Mouse (Mus musculus) limb, embryonic 15.5 days (tissue): ENCODE data around the gene Usp2. TPM values are rescaled to one million over a fixed set of nuclear protein-coding genes. Genes with fewer than 3 reads are reported as not detected.

Experiments used
- ATAC-seq: fragments of 200-750 bp; cut with Nextera tagmentation; 2 replicates; pipeline ENCODE4 v1.8.0; 2017; ENCODE audit warnings: low read depth, moderate TSS enrichment; ENCODE audit not compliant: insufficient number of reproducible peaks, low FRiP score, low TSS enrichment
- H3K27ac ChIP-seq: fragments of 300-500 bp; sonication (generic); 2 replicates; pipeline ENCODE4 v1.5.1; 2015; ENCODE audit warnings: moderate library complexity, mild to moderate bottlenecking, inconsistent platforms
- H3K27me3 ChIP-seq: fragments of 300-500 bp; sonication (generic); 2 replicates; pipeline ENCODE4 v1.6.1; 2015; ENCODE audit warnings: inconsistent platforms
- H3K36me3 ChIP-seq: fragments of 300-500 bp; sonication (generic); 2 replicates; pipeline ENCODE4 v1.6.1; 2015; ENCODE audit warnings: inconsistent platforms
- H3K4me1 ChIP-seq: fragments of 300-500 bp; sonication (generic); 2 replicates; pipeline ENCODE4 v1.6.1; 2015; ENCODE audit warnings: inconsistent platforms
- H3K4me2 ChIP-seq: fragments of 300-500 bp; sonication (generic); 2 replicates; pipeline ENCODE4 v1.6.1; 2015; ENCODE audit warnings: mild to moderate bottlenecking, inconsistent platforms
- H3K4me3 ChIP-seq: fragments of 300-500 bp; sonication (generic); 2 replicates; pipeline ENCODE4 v1.5.1; 2015; ENCODE audit warnings: mild to moderate bottlenecking, inconsistent platforms
- H3K9ac ChIP-seq: fragments of 300-500 bp; sonication (generic); 2 replicates; pipeline ENCODE4 v1.6.1; 2015; ENCODE audit warnings: inconsistent platforms
- H3K9me3 ChIP-seq: fragments of 300-500 bp; sonication (generic); 2 replicates; pipeline ENCODE4 v1.6.1; 2016; ENCODE audit warnings: inconsistent platforms
- WGBS: fragments of 180-500 bp; shearing (Covaris S2); methylation state at CpG from one replicate; pipeline ENCODE4 v1.1.7; 2015; 5-methylcytosine and 5-hydroxymethylcytosine counted together
- polyA plus RNA-seq: library from polyadenylated mRNA; unstranded; fragments of >200 nt; fragmentation: Nextera tagmentation; extraction: Ambion mirVana; gene quantifications from 2 replicates; pipeline ENCODE4 v1.2.1, GENCODE M21; 2015

Gene Usp2
- polyA plus RNA-seq, 1 experiment from 2014 or later = 22.5 TPM

DNA sequence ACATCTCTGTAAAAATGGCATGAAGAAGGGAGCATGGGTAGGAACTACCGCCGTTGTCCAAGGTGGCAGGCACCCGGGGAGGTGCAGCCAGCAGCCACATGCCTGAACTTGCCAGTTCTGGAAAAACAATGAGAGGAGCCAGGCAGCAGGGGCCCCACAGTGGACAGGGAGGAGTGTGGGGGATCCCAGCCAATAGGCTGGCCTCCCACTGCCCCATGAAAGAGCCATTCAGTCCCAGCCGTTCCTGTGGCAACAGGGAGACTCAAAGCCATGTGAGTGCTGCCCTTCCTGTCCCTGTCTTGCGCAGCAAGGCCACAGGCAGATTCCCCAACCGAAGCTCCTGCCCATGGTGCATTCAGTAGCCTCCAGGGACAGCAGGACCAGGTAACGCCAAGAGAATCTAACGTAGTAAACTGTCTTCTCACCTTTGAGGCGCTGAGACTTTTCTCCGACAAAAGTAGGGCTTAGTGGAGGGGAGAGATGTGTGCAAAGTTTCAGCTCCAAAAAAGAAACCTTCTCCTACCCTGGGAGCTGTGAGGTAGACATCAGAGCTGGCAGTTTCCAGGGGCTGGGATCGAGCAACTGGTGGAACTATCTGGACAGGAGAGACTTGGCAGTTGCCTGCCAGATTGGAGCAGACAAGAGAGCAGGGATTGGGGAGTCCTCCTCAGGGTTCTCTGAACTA is 5.2 kb downstream of the Usp2 start:
- peaks cover 7% of the 10 kb centered on the region; the same call in 1 of the 2 replicates for H3K27me3 ChIP-seq
- H3K9ac ChIP-seq = no peak overlapping the region
- no peak for ATAC-seq
- 38% methylated on average over 11 of the region's 11 CpGs for WGBS
- no peaks in the 10 kb centered on the region for H3K36me3 ChIP-seq
- H3K4me2 ChIP-seq = 0 out of 2 replicates have a peak overlapping the region, but pooled peaks have one; percentile 7
- no peak overlapping the region for H3K4me3 ChIP-seq
- H3K27ac ChIP-seq = 0 out of 2 replicates have a peak overlapping the region, but pooled peaks have one; percentile 43
- no peaks in the 10 kb centered on the region for H3K9me3 ChIP-seq
- H3K4me1 ChIP-seq = peaks cover 43% of the 10 kb centered on the region

DNA sequence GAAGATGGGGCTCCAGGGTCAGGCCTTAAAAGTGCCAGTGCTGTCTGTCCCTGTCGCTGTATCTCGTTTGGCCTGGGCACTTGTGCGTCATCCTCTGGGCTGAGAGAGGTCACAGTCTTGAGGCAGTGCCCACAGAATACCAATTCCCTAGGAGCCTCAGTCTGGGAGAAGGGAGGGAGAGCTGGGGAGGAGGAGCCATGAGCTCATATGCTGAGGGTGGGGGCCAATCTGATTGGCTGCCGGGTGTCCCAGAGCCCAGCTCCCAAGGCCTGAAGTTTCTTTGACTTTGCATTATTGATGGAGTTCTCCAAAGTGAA is 5.7 kb downstream of the Usp2 start:
- Histone ChIP-seq H3K4me3 (no peak overlapping the region), H3K9ac (no peak overlapping the region), H3K36me3 (no peaks in the 10 kb centered on the region), H3K4me2 (no peak overlapping the region; the same call in 1 of the 2 replicates), H3K27ac (0 out of 2 replicates have a peak overlapping the region, but pooled peaks have one; percentile 43), H3K9me3 (no peaks in the 10 kb centered on the region), H3K4me1 (peaks cover 38% of the 10 kb centered on the region), H3K27me3 (peaks cover 7% of the 10 kb centered on the region; the same call in 1 of the 2 replicates)
- 48% methylated on average over 4 of the region's 4 CpGs for WGBS
- ATAC-seq = no peak

DNA sequence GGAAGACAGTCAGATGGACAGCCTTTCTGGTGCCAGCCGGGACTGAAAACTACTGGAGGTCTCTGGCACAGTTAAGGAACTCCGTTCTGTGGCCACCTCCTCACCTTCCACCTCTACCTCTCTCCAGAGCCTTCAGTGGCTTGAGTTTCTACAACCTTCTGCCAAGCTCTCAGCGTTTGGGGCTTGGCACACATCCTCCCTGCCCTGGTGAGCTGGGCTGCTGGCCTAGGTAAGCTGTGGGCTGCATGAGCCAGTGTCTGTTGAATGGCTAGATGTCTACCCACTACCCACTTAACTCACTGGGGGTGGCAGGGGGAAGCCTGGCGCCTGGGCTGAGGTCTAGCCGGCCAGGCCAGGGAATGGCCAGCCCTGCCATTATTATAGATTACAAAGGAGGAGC is 6.3 kb downstream of the Usp2 start:
- Histone ChIP-seq H3K4me1 (peaks cover 36% of the 10 kb centered on the region), H3K27me3 (peaks cover 7% of the 10 kb centered on the region; the same call in 1 of the 2 replicates), H3K4me2 (no peak overlapping the region; the same call in 1 of the 2 replicates), H3K36me3 (no peaks in the 10 kb centered on the region), H3K9ac (no peak overlapping the region), H3K27ac (no peak overlapping the region), H3K9me3 (no peaks in the 10 kb centered on the region), H3K4me3 (no peak overlapping the region)
- 52% methylated on average over 5 of the region's 5 CpGs for WGBS
- ATAC-seq = no peak

DNA sequence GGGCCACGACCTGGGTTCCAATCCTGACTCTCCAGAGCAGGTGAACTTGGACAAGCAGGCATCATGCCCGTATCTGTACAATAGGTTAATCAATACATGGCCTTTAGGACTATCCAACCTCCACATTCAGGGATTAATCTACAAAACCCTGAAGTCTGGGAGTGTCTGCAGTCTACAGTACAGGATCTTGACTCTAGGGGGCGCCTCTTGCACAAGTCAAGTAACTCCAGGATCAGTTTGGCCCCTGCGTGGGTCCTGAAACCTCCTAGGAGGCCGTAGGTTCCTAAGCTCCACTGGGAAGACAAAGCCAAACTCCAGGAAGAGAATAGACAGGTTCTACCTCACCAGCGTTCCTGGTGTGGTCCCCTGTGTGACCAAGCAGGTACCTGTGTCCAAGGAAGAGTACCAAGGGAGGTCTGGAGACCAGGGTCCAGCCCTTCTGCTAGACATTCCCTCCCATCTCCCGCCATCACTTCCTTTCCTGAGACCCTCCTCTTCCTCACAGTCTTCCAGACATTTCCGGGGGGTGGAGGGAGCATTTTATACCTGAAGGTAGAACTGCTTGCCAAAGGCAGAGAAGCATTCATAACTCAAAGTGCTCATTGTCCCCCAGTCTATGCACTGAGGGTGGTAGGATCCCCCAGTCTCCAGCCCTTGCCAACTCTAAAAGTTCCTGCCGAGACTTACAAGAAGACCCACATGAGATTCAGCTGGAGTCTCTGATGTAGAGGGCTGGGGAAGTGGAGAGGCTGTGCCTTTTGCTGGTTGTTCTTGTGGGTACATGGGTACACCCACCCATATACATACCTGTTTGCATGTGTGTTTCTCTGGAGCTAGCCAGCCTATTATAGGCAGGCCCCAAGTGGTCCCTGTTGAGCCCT is 7.8 kb downstream of the Usp2 start:
- Histone ChIP-seq H3K9ac (no peak overlapping the region), H3K27me3 (peaks cover 7% of the 10 kb centered on the region; the same call in 1 of the 2 replicates), H3K36me3 (no peaks in the 10 kb centered on the region), H3K4me2 (no peak overlapping the region), H3K4me1 (peaks cover 49% of the 10 kb centered on the region), H3K4me3 (no peak overlapping the region), H3K27ac (no peak overlapping the region), H3K9me3 (no peaks in the 10 kb centered on the region)
- 58% methylated on average over 9 of the region's 9 CpGs for WGBS
- ATAC-seq = no peak

DNA sequence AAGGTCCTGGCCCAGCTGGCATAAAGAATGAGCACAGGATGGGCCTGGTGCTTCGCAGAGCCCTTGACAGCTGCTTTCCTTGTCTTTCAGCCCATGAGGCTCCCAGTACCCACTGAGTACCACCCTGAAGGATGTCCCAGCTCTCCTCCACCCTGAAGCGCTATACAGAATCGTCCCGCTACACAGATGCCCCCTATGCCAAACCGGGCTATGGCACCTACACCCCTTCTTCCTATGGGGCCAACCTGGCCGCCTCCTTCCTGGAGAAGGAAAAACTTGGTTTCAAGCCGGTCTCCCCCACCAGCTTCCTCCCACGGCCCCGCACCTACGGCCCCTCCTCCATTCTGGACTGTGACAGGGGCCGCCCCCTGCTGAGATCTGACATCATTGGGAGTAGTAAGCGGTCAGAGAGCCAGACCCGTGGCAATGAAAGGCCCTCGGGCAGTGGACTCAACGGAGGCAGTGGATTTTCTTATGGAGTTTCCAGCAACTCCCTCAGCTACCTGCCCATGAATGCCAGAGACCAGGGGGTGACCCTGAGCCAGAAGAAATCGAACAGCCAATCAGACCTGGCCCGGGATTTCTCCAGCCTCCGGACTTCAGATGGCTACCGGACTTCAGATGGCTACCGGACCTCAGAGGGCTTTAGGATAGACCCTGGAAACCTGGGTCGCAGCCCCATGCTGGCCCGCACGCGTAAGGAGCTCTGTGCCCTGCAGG is 8.6 kb downstream of the Usp2 start:
- Histone ChIP-seq H3K9ac (no peak overlapping the region), H3K27ac (no peak overlapping the region), H3K36me3 (no peaks in the 10 kb centered on the region), H3K4me2 (no peak overlapping the region), H3K9me3 (no peaks in the 10 kb centered on the region), H3K4me1 (peaks cover 52% of the 10 kb centered on the region), H3K27me3 (peaks cover 3% of the 10 kb centered on the region; the same call in 1 of the 2 replicates), H3K4me3 (no peak overlapping the region)
- 71% methylated on average over 24 of the region's 24 CpGs for WGBS
- ATAC-seq = no peak

DNA sequence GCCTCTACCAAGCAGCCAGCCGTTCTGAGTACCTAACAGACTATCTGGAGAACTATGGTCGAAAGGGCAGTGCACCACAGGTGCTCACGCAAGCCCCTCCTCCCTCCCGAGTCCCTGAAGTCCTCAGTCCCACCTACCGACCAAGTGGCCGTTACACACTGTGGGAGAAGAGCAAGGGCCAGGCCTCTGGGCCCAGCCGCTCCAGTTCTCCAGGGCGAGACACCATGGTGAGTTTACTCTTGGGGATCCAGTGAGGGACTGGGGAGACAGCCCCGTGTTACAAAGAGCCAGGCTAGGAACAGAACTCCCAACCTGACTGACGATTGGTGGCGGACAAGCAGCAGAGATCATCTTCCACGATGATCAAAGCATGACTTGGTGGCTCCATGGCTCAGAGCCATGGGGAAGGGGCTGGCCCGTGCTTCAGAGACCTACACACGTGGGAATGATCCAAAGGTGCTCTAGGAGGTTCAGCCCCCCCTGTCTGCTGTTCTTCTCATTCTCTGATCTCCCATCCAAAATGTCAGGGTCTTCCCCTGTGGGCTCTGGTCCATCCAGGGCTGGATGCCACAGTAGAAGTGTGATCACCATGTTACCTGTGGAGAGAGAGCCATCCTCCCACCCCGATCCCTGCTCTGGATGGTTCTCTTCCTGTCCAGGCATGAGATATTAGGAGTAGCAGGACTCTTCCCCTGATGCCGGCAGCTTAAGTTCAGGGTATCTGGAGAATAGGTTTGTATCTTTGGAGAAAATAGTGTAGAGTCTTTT is 9.4 kb downstream of the Usp2 start:
- no peak overlapping the region for H3K4me3 ChIP-seq
- peaks cover 52% of the 10 kb centered on the region for H3K4me1 ChIP-seq
- H3K27me3 ChIP-seq = no peaks in the 10 kb centered on the region
- no peaks in the 10 kb centered on the region for H3K9me3 ChIP-seq
- no peak for ATAC-seq
- H3K36me3 ChIP-seq = no peaks in the 10 kb centered on the region
- WGBS = 66% methylated on average over 16 of the region's 16 CpGs
- H3K9ac ChIP-seq = no peak overlapping the region
- no peak overlapping the region for H3K27ac ChIP-seq
- H3K4me2 ChIP-seq = no peak overlapping the region

DNA sequence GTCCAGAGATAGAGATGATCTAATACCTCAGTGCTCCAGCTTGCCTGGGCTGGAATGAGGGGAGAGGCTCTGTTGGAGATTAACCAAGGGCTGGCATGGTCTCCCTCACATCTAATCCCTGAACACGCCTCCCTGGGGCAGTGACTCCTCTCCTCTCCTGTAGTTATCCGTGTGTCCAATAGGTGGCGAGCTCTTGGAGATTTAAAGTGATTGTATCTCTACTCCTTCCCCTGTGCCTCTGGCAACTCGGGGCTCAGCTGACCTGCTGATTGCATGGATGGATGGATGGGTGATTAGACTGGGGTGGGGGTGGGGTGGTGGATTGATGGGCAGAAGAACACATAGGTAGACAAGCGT is 9.9 kb downstream of the Usp2 start:
- 20% methylated on average over 5 of the region's 5 CpGs for WGBS
- no peak overlapping the region for H3K4me3 ChIP-seq
- peaks cover 55% of the 10 kb centered on the region for H3K4me1 ChIP-seq
- no peak overlapping the region for H3K4me2 ChIP-seq
- ATAC-seq = no peak
- H3K9ac ChIP-seq = no peak overlapping the region
- no peaks in the 10 kb centered on the region for H3K27me3 ChIP-seq
- no peaks in the 10 kb centered on the region for H3K9me3 ChIP-seq
- H3K36me3 ChIP-seq = no peaks in the 10 kb centered on the region
- no peak overlapping the region for H3K27ac ChIP-seq

DNA sequence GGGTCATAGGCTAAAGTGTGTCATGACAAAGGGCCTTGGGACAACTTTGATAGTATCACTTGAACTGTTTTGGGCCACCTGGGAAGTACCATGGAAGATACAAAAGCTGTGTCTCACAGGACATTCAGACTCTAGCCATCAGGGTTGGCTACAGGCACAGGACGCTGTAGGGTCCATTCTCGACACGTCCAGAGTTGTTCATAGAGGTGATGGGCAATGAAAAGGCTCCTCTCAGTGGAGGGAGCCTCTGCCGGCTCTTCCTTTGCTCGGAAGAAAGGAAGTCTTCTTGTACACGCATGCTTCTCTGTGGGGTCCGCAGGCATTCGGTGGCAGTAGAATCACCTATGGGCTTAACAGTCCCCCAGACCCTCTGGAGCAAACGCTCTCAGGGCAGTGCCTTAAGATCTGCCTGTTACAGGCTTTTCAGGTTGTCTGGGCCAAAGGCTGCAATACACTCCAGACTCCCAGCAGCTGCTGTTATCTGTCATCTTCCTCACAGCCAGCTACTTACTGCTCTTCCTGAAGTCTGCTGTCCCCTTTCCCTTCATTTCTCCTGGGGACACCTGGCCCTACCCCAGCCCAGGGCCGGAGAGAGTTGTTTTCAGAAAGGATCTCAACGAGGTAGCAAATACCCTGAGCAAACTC is 10.6 kb downstream of the Usp2 start:
- ATAC-seq = no peak
- H3K4me1 ChIP-seq = peaks cover 48% of the 10 kb centered on the region
- no peaks in the 10 kb centered on the region for H3K9me3 ChIP-seq
- no peak overlapping the region for H3K4me3 ChIP-seq
- 81% methylated on average over 11 of the region's 11 CpGs for WGBS
- no peaks in the 10 kb centered on the region for H3K27me3 ChIP-seq
- no peaks in the 10 kb centered on the region for H3K36me3 ChIP-seq
- H3K9ac ChIP-seq = no peak overlapping the region
- H3K4me2 ChIP-seq = no peak overlapping the region
- no peak overlapping the region for H3K27ac ChIP-seq

DNA sequence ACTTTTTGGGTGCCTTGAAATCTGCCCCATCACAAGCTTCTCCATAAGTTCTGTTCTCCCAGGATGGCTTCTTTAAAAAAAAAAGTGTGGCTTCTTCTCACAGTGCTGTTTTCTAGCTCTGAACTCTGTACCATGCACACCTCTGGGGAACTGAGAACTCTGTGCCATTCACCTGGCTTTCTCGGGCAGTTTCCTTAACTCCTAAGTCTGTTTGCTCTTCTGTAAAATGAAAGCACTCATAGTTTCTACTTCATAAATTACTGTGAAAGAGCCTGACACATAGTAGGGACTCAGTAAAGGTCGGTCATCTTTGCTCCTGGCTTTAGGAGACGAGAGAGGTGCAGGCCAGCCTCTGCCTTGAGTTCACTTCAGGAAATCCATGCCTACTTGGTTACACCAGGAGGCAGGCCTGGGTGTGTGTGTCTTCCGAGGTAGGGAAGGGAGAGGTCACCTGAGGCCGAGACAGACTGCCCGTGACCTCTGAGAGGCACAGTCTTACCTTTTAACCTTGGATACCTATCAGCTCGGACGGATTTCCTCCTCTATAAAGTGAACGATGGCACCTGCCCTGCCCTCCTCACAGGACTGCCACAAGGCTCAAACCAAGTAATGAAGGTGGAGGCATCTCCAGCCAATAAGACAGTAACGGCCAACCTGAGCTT is 11.4 kb downstream of the Usp2 start:
- no peaks in the 10 kb centered on the region for H3K9me3 ChIP-seq
- no peak overlapping the region for H3K4me3 ChIP-seq
- no peak for ATAC-seq
- no peaks in the 10 kb centered on the region for H3K36me3 ChIP-seq
- H3K4me1 ChIP-seq = peaks cover 39% of the 10 kb centered on the region
- no peak overlapping the region; the same call in 1 of the 2 replicates for H3K27ac ChIP-seq
- H3K9ac ChIP-seq = no peak overlapping the region
- no peak overlapping the region for H3K4me2 ChIP-seq
- 76% methylated on average over 10 of the region's 10 CpGs for WGBS
- no peaks in the 10 kb centered on the region for H3K27me3 ChIP-seq

DNA sequence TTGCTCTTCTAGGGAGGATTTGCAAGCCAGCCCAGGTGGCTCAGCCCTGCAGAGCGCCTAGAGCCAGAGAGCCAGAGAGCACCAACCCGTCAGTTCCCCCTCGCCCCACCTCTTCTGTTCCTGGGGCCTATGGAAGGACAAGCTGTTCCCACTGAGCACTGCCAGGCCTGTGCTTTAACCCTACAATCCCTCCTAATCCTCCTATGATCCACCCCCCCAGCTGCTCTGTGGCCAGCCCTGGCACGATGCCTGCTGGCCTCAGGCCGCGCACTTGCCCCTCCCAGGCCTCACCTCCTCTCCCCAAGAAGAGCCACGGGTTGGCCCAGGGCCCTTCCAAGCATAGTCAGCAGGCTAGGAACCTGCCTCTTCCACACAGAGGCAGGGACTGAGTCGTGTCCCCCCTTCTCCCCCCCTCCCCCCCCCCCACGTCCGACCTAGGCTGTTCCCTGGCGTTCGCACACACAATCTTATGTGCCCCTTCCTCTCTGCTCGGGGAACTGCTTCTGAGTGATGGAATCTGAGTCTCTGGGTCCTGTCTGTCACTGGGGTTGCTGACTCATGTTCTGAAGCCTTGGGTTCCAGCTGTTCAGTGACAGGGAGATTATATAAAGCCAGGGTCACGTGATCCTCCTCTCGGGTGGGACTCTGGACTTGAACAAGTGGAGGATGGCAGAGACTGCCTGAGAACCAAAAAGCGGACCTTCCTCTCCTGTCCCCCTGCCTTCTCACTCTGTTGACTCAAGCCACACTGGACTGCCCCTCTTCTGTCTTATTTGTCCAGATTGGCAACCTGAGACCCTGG is 12.3 kb downstream of the Usp2 start:
- peaks cover 47% of the 10 kb centered on the region for H3K4me1 ChIP-seq
- H3K27ac ChIP-seq = no peak overlapping the region; the same call in 1 of the 2 replicates
- ATAC-seq = peak; percentile 76
- H3K36me3 ChIP-seq = no peaks in the 10 kb centered on the region
- no peak overlapping the region for H3K4me3 ChIP-seq
- WGBS = 29% methylated on average over 15 of the region's 16 CpGs
- no peak overlapping the region for H3K4me2 ChIP-seq
- no peaks in the 10 kb centered on the region for H3K9me3 ChIP-seq
- no peak overlapping the region for H3K9ac ChIP-seq
- no peaks in the 10 kb centered on the region for H3K27me3 ChIP-seq
